Mouse (Mus musculus) midbrain, postnatal 0 days (tissue): ENCODE data around the gene Odf3l2. TPM values are rescaled to one million over a fixed set of nuclear protein-coding genes. Genes with fewer than 3 reads are reported as not detected.

Source experiments
- ATAC-seq: fragments of 200-750 bp; cut with Nextera tagmentation; 2 replicates; pipeline ENCODE4 v1.8.0; 2017; ENCODE audit warnings: moderate number of reproducible peaks, mild to moderate bottlenecking, moderate TSS enrichment, moderate library complexity; ENCODE audit not compliant: low FRiP score
- DNase-seq: peaks from one replicate; pipeline ENCODE4 v3.0.0-alpha.2; 2015; ENCODE audit warnings: low spot score
- H3K27ac ChIP-seq: fragments of 300-500 bp; sonication (generic); 2 replicates; pipeline ENCODE4 v1.5.1; 2014; ENCODE audit warnings: low read depth, mild to moderate bottlenecking, low read length, mixed read lengths
- H3K27me3 ChIP-seq: fragments of 300-500 bp; sonication (generic); 2 replicates; pipeline ENCODE4 v1.6.1; 2014; ENCODE audit warnings: low read length, control low read depth, mixed read lengths; ENCODE audit not compliant: insufficient read depth
- H3K36me3 ChIP-seq: fragments of 300-500 bp; sonication (generic); 2 replicates; pipeline ENCODE4 v1.6.1; 2014; ENCODE audit warnings: low read length, control low read depth, mixed read lengths; ENCODE audit not compliant: insufficient read depth
- H3K4me1 ChIP-seq: fragments of 300-500 bp; sonication (generic); 2 replicates; pipeline ENCODE4 v1.6.1; 2014; ENCODE audit warnings: mild to moderate bottlenecking, control low read depth, antibody characterized with exemption, low read length, mixed read lengths; ENCODE audit not compliant: insufficient read depth
- H3K4me2 ChIP-seq: fragments of 300-500 bp; sonication (generic); 2 replicates; pipeline ENCODE4 v1.6.1; 2014; ENCODE audit warnings: low read depth, mild to moderate bottlenecking, low read length, mixed read lengths; ENCODE audit not compliant: poor library complexity, severe bottlenecking
- H3K4me3 ChIP-seq: fragments of 300-500 bp; sonication (generic); 2 replicates; pipeline ENCODE4 v1.5.1; 2014; ENCODE audit warnings: low read depth, mild to moderate bottlenecking, low read length, moderate library complexity
- H3K9ac ChIP-seq: fragments of 300-500 bp; sonication (generic); replicated peaks from 2 replicates; pipeline ENCODE4 v1.6.1; 2014; ENCODE audit warnings: mild to moderate bottlenecking, low read length, moderate library complexity, mixed read lengths; ENCODE audit not compliant: poor library complexity, severe bottlenecking
- H3K9me3 ChIP-seq: fragments of 300-500 bp; sonication (generic); 2 replicates; pipeline ENCODE4 v1.6.1; 2016; ENCODE audit warnings: low read length, control low read depth
- CTCF ChIP-seq: IDR thresholded peaks from 2 replicates; pipeline ENCODE4 v1.5.1; 2016; ENCODE audit warnings: antibody characterized with exemption, mild to moderate bottlenecking
- WGBS: fragments of 180-500 bp; shearing (Covaris S2); extraction: QIAGEN DNeasy Blood & Tissue Kit; methylation state at CpG from one replicate; pipeline ENCODE4 v1.1.7; 2014; 5-methylcytosine and 5-hydroxymethylcytosine counted together
- polyA plus RNA-seq: library from polyadenylated mRNA; unstranded; fragments of >200 nt; fragmentation: Nextera tagmentation; extraction: Ambion mirVana; gene quantifications from 2 replicates; pipeline ENCODE4 v1.2.1, GENCODE M21; 2015
- total RNA-seq: library from RNA; depleted of rRNA; stranded (reverse); fragments of >200 nt; gene quantifications from 2 replicates; pipeline ENCODE4 v1.2.3, GENCODE M21; 2014

Gene Odf3l2
- total and polyA plus RNA-seq, 2 experiments from 2014 or later, result 2.1 TPM; not detected in 1

DNA sequence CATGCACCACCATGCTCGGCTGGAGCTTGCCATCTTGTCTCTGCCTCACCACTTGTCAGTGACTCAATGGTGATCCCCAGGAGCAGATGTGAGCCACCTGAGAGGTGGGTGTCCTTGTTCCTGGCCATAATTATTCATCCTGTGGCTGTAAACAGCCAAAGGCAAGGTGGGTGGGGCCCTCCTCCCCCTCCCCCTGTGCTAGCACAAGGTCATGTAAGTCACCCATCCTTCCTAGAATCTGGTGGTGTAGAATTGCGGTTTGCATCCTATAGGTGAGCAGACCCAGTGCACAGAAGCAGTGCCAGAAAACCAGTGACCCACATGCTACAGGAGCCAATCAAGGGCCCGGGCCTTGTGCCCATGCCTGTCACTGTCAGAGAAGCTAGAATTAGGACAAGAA is 27.5 kb upstream of the Odf3l2 start:
- peaks cover 13% of the 10 kb centered on the region for H3K4me1 ChIP-seq
- no peak for DNase-seq
- no peak for TF ChIP-seq CTCF
- no peak overlapping the region for H3K9ac ChIP-seq
- H3K27ac ChIP-seq, result no peak overlapping the region
- no peak overlapping the region for H3K4me2 ChIP-seq
- WGBS, result 87% methylated on average over 3 of the region's 3 CpGs
- H3K9me3 ChIP-seq, result no peaks in the 10 kb centered on the region
- H3K4me3 ChIP-seq, result no peak overlapping the region
- ATAC-seq, result no peak
- no peaks in the 10 kb centered on the region; the same call in 1 of the 2 replicates for H3K36me3 ChIP-seq
- no peaks in the 10 kb centered on the region for H3K27me3 ChIP-seq

DNA sequence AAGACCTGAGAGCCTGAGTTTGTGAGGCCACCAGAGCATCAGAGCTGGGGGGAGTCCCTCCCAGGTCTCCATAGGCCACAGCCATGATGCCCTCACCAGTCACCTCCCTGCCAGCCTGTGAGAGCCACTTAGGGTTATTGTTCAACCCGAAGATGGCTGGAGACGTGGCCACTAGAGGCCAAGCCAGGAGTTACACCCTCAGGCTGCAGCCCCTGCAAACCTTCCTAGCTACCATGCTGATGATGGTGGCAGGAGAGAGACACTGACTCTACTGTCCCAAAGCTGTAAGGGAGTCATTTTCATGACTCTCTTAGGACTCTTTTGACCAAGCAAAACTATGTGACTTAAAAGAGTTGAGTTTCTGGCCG is 26.5 kb upstream of the Odf3l2 start:
- 52% methylated on average over 3 of the region's 3 CpGs for WGBS
- DNase-seq (no peak), ATAC-seq (no peak)
- no peak overlapping the region for H3K4me3 ChIP-seq
- H3K4me1 ChIP-seq, result peaks cover 14% of the 10 kb centered on the region
- no peak overlapping the region for H3K9ac ChIP-seq
- H3K27me3 ChIP-seq, result no peaks in the 10 kb centered on the region
- H3K9me3 ChIP-seq, result no peaks in the 10 kb centered on the region
- H3K4me2 ChIP-seq, result no peak overlapping the region
- no peak; the same call in 1 of the 2 replicates for TF ChIP-seq CTCF
- H3K36me3 ChIP-seq, result no peaks in the 10 kb centered on the region; the same call in 1 of the 2 replicates
- H3K27ac ChIP-seq, result no peak overlapping the region

DNA sequence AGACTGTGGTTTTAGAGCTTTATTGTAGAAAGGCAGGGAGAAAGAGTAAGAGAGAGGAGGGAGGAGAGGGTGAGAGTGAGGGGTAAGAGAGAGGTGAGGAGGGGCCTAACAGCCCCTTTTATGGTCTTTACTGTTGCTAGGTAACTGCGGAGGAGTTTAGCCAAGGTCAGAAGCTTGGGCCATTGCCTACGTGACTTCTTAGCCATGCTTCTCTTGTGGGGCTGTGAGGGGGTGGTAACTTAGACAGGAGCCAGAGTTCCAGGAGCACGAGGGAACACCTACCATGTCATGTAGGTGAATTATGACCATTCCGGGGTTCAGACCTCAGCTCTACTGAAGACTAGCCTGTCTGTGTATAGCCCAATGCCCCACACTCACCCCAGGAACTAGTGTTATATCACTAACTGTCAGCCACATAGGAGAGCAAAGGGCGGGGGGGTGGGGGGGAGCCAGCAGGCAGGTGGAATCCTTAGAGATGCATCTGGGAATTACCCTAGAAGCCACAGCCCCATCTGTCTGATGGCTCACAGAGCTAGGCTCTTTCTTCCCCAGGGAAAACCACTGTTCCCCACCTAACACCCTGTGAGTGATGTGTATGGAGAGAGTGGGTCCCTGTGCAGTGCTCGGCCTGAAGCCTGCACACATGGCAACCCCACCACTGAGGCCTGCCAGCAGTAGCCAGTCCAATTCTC is 26.0 kb upstream of the Odf3l2 start:
- Histone ChIP-seq H3K36me3 (no peaks in the 10 kb centered on the region; the same call in 1 of the 2 replicates), H3K27ac (no peak overlapping the region), H3K9me3 (no peaks in the 10 kb centered on the region), H3K27me3 (no peaks in the 10 kb centered on the region), H3K4me2 (0 out of 2 replicates have a peak overlapping the region, but pooled peaks have one; percentile 92), H3K4me1 (peaks cover 14% of the 10 kb centered on the region), H3K9ac (no peak overlapping the region), H3K4me3 (no peak overlapping the region)
- no peak for ATAC-seq
- no peak for TF ChIP-seq CTCF
- DNase-seq, result no peak
- WGBS, result 62% methylated on average over 6 of the region's 6 CpGs

DNA sequence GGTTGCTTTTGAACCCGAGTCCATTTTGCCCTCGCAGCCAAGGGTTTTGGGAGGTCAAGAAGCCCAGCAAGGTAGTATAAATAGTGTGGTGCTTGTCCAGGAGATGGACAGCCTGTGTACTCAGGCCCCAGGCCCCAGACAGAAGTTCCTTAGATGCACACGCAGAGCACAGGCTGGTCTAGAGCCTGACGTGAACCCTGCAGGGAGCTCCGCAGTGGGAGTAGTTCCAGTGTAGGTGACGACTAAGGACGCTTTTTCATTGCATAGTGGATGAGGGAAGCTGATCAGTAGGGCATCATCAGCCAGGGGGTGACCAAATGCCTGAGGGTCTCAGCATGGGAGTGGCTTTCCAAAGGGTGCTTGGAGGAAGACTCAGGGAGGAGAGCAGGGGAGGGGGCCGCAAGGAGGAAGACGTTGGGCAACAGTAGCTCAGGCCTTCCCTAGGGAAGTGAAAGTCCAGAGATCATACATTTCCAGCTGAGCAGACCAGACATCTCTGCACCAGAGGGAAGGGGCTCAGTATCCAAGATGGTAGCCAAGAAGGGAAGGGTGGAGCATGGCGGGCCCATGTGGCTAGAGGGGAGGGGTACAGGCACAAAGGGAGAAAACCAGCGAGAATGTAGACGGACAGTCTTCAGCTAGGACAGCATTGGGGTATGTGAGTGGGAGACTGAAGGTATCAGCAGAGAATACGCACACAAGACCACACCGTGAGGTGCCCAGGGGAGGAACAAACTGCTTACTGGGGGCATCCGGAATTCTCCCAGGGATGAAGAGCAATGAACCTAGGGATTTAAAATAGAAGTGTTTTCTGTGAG is 24.7 kb upstream of the Odf3l2 start:
- H3K27me3 ChIP-seq, result no peaks in the 10 kb centered on the region
- H3K9ac ChIP-seq, result peak overlapping the region; percentile 95
- H3K4me1 ChIP-seq, result peaks cover 14% of the 10 kb centered on the region
- H3K4me2 ChIP-seq, result peak overlapping the region; percentile 92
- peak; percentile 10 for DNase-seq
- WGBS, result 33% methylated on average over 15 of the region's 15 CpGs
- TF ChIP-seq CTCF, result no peak
- peak overlapping the region; percentile 95 for H3K4me3 ChIP-seq
- H3K36me3 ChIP-seq, result no peaks in the 10 kb centered on the region; the same call in 1 of the 2 replicates
- ATAC-seq, result peak; percentile 21
- H3K27ac ChIP-seq, result peak overlapping the region; percentile 99
- no peaks in the 10 kb centered on the region for H3K9me3 ChIP-seq

DNA sequence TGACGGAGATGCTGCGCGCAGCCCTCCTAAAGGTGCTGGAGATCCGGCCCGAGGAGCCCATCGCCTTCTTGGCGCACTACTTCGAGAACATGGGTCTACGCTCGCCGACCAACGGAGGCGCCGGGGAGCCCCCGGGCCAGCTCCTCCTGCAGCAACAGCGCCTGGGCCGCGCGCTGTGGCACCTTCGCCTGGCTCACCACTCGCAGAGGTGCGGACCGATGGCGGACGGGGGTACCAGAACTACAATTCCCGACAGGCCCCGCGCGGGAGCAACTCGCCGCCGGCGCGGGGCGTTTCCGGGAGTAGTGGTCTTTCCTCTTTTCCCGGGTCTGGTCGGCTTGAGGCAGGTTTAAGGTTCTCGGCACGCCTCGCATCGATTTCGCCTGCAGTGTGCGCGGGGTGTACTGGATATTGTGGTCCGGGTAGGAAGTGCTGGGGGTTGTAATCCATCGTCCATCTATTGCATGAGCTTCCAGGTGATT is 24.1 kb upstream of the Odf3l2 start:
- peaks cover 14% of the 10 kb centered on the region for H3K4me1 ChIP-seq
- H3K4me2 ChIP-seq, result peak overlapping the region; percentile 92
- H3K9me3 ChIP-seq, result no peaks in the 10 kb centered on the region
- H3K27me3 ChIP-seq, result no peaks in the 10 kb centered on the region
- peak overlapping the region; percentile 99 for H3K27ac ChIP-seq
- H3K36me3 ChIP-seq, result no peaks in the 10 kb centered on the region
- peak; percentile 90 for DNase-seq
- WGBS, result under 1% methylated on average over 47 of the region's 47 CpGs
- peak; percentile 72 for ATAC-seq
- H3K9ac ChIP-seq, result peak overlapping the region; percentile 95
- peak overlapping the region; percentile 95 for H3K4me3 ChIP-seq
- peak; percentile 10; the same call in 1 of the 2 replicates for TF ChIP-seq CTCF
